In genomic region chr5:115429359-115430186, GRCm38 (mm10) we compare ENCODE assay signal across 8 mouse cellular contexts. TPM values are rescaled to one million over a fixed set of nuclear protein-coding genes. Genes with fewer than 3 reads are reported as not detected.
DNase-seq lines count a peak whose midpoint lies in the region; ATAC-seq lines count a peak whose summit lies in the region.

TSS of gene Msi1 (plus strand) at chr5:115429599.

- no peak for DNase-seq in kidney, postnatal 25 days
- DNase-seq in Muller cell, postnatal 12 days (ENCODE audit: inconsistent ontology term): peak; percentile 80
- peak; percentile 88 for DNase-seq in embryo, embryonic 11 days
- DNase-seq in intestine, embryonic 14.5 days (ENCODE audit: low spot score): peak; percentile 81
- no peak for DNase-seq in urinary bladder, adult 2 months (ENCODE audit: low spot score)
- no peak for DNase-seq in T-cell, adult 2 months (ENCODE audit: low spot score)

- H3K27me3 ChIP-seq in kidney, embryonic 14.5 days (ENCODE audit: control insufficient read depth, insufficient read depth, low read length): peaks cover 5% of the 10 kb centered on the region; the same call in 1 of the 2 replicates
- peaks cover 12% of the 10 kb centered on the region for H3K27me3 ChIP-seq in intestine, embryonic 14.5 days (replicated peaks; ENCODE audit: control insufficient read depth, insufficient read depth, low read length)
- H3K27me3 ChIP-seq in liver, embryonic 15.5 days: peaks cover 98% of the 10 kb centered on the region

- no peaks in the 10 kb centered on the region for H3K9me3 ChIP-seq in kidney, embryonic 14.5 days (ENCODE audit: control insufficient read depth, low read length)
- no peaks in the 10 kb centered on the region for H3K9me3 ChIP-seq in intestine, embryonic 14.5 days (ENCODE audit: control insufficient read depth, low read length)
- H3K9me3 ChIP-seq in liver, embryonic 15.5 days (replicated peaks): no peaks in the 10 kb centered on the region

- H3K4me2 ChIP-seq in kidney, embryonic 14.5 days (replicated peaks; ENCODE audit: low read depth, low read length): peak within 1 kb of the TSS; percentile 85
- peak within 1 kb of the TSS; percentile 69 for H3K4me2 ChIP-seq in intestine, embryonic 14.5 days (ENCODE audit: low read length)
- H3K4me2 ChIP-seq in liver, embryonic 15.5 days: peak within 1 kb of the TSS; percentile 69

- peak within 1 kb of the TSS; percentile 96 for H3K4me3 ChIP-seq in kidney, embryonic 14.5 days (ENCODE audit: low read length)
- peak within 1 kb of the TSS; percentile 83 for H3K4me3 ChIP-seq in intestine, embryonic 14.5 days (ENCODE audit: low read depth, low read length)
- peak within 1 kb of the TSS; percentile 54 for H3K4me3 ChIP-seq in liver, embryonic 15.5 days (replicated peaks)

- H3K27ac ChIP-seq in kidney, embryonic 14.5 days (ENCODE audit: low read depth, low read length): peak within 1 kb of the TSS; percentile 89
- peak within 1 kb of the TSS; percentile 73 for H3K27ac ChIP-seq in intestine, embryonic 14.5 days (ENCODE audit: low read depth)
- no peak within 1 kb of the TSS for H3K27ac ChIP-seq in liver, embryonic 15.5 days (replicated peaks)

- H3K36me3 ChIP-seq in kidney, embryonic 14.5 days (ENCODE audit: control insufficient read depth, insufficient read depth, low read length): peaks cover 17% of the 10 kb centered on the region
- H3K36me3 ChIP-seq in intestine, embryonic 14.5 days (ENCODE audit: control insufficient read depth, insufficient read depth, low read length): peaks cover 17% of the 10 kb centered on the region
- no peaks in the 10 kb centered on the region for H3K36me3 ChIP-seq in liver, embryonic 15.5 days (replicated peaks)

- WGBS in kidney, embryonic 14.5 days: under 1% methylated on average over 61 of the region's 117 CpGs
- WGBS in intestine, embryonic 14.5 days: under 1% methylated on average over 64 of the region's 117 CpGs
- WGBS in liver, embryonic 15.5 days (ENCODE audit: insufficient replicate concordance): 0% methylated on average over 61 of the region's 117 CpGs

- H3K9ac ChIP-seq in kidney, embryonic 14.5 days (ENCODE audit: low read depth, low read length): peak within 1 kb of the TSS; percentile 99
- peak within 1 kb of the TSS; percentile 92 for H3K9ac ChIP-seq in intestine, embryonic 14.5 days (ENCODE audit: low read length)
- H3K9ac ChIP-seq in liver, embryonic 15.5 days: no peak within 1 kb of the TSS; the same call in 1 of the 2 replicates

- H3K4me1 ChIP-seq in kidney, embryonic 14.5 days (ENCODE audit: control insufficient read depth, insufficient read depth, low read length): peaks cover 24% of the 10 kb centered on the region; the same call in 1 of the 2 replicates
- peaks cover 24% of the 10 kb centered on the region for H3K4me1 ChIP-seq in intestine, embryonic 14.5 days (replicated peaks; ENCODE audit: control insufficient read depth, insufficient read depth, low read length)
- H3K4me1 ChIP-seq in liver, embryonic 15.5 days (replicated peaks): 0 out of 2 replicates have a peak, but pooled peaks cover 2% of the 10 kb centered on the region

- ATAC-seq in kidney, embryonic 14.5 days (ENCODE audit: low FRiP score, low TSS enrichment): peak; percentile 82
- peak; percentile 75 for ATAC-seq in intestine, embryonic 14.5 days (replicated peaks; ENCODE audit: low FRiP score, low TSS enrichment, low read depth)
- no peak for ATAC-seq in liver, embryonic 15.5 days (ENCODE audit: insufficient read depth)

RNA-seq across cellular contexts. Expression of gene Msi1, which starts in this region (rescaled TPM):
- polyA plus RNA-seq in kidney, embryonic 14.5 days (2014; fragmentation: Nextera tagmentation; extraction: Ambion mirVana): 26.2 and 34.0 TPM in 2 replicates
- 16.0 and 16.5 TPM in 2 replicates for polyA plus RNA-seq in intestine, embryonic 14.5 days (2014; fragmentation: Nextera tagmentation; extraction: Ambion mirVana)
- 0.36 and 0.44 TPM in 2 replicates for polyA plus RNA-seq in liver, embryonic 15.5 days (2015; fragmentation: Nextera tagmentation; extraction: Ambion mirVana)
- polyA plus RNA-seq in urinary bladder, adult 2 months (2012; rRNA removed): 1.7 and 3.0 TPM in 2 replicates

Comparison
In these comparisons a context has a peak if more than half of its experiments do, and no peak if none do; other contexts are left out.
1. DNase-seq: peak in Muller cell, postnatal 12 days (single experiment), embryo, embryonic 11 days (single experiment) and intestine, embryonic 14.5 days (single experiment); none in kidney, postnatal 25 days (0 of 2), urinary bladder, adult 2 months (single experiment) and T-cell, adult 2 months (single experiment).
2. Peak in every context shown above with its lines, with median percentiles within 50 percentile points of each other: H3K4me2 ChIP-seq and H3K4me3 ChIP-seq.